13 mouse cellular contexts compared by ENCODE assay signal in the genomic region with DNA sequence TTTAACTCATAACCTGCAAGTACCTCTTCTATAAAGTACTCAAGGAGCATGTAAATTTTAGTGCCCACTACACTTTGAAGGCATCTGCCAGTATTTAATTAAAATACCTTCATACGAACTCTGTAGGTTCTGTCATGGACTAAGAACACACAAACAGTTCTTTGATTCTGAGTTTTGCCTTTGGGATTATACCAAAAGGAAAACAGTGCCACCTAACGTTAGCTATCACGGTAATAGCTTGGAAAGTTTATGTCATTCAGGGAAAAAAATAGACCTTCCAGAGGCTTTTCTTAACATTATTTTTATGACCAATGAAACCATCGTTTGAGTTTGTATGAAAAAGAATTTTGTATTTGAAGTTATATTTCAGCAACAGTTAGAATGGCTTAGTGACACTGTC.
A peak's percentile ranks its signal among the peaks of the same experiment; 100 is the strongest.
DNase-seq lines count a peak whose midpoint lies in the region; ATAC-seq and TF ChIP-seq lines count a peak whose summit lies in the region.
"Had no signal": no experiment of that assay in that cellular context is flagged by ENCODE, and none has a peak within 500 bp of the region (broad histone marks: within the 10 kb centered on the region; RNA-seq: fewer than 3 reads in every experiment).

No protein-coding gene starts in this region.

- no peak for ATAC-seq in hindbrain, postnatal 0 days
- ATAC-seq in hindbrain, embryonic 12.5 days (ENCODE audit: low FRiP score): no peak
- ATAC-seq in lung, postnatal 0 days: no peak
- ATAC-seq in Patski: no peak
- ATAC-seq in megakaryocyte, adult 5-6 weeks (ENCODE audit: poor library complexity, severe bottlenecking): no peak

- TF ChIP-seq CTCF in hindbrain, postnatal 0 days (IDR thresholded peaks at IDR 0.05; ENCODE audit: low read depth): peak; percentile 51
- TF ChIP-seq CTCF in lung, postnatal 0 days (IDR thresholded peaks at IDR 0.05): peak; percentile 8; the same call in 1 of the 2 replicates
- peak; percentile 25 for TF ChIP-seq CTCF in Patski (IDR thresholded peaks at IDR 0.05)

- peak; percentile 46 for DNase-seq in hindbrain, postnatal 0 days (ENCODE audit: low spot score)
- DNase-seq in lung, postnatal 0 days (ENCODE audit: low spot score): no peak
- DNase-seq in lung, postnatal 14 days: no peak
- no peak for DNase-seq in Patski (ENCODE audit: low read depth, low spot score)
- peak; percentile 4 for DNase-seq in fibroblast of lung, adult 2 months (ENCODE audit: low read depth)
- DNase-seq: cerebellum, adult 2 months; heart, adult 18-20 months; kidney, postnatal 4 days had no signal

- POLR2A ChIA-PET in Patski (lab: Charles Lee): no interaction called here

- no peaks in the 10 kb centered on the region for H3K36me3 ChIP-seq in hindbrain, postnatal 0 days (ENCODE audit: insufficient read depth, low read length)
- no peaks in the 10 kb centered on the region for H3K36me3 ChIP-seq in hindbrain, embryonic 12.5 days
- H3K36me3 ChIP-seq in lung, postnatal 0 days (ENCODE audit: insufficient read depth, low read length): no peaks in the 10 kb centered on the region
- H3K36me3 ChIP-seq: embryonic facial prominence, embryonic 15.5 days; G1E had no signal

- H3K27me3 ChIP-seq in hindbrain, postnatal 0 days (ENCODE audit: insufficient read depth, low read length): no peaks in the 10 kb centered on the region
- no peaks in the 10 kb centered on the region for H3K27me3 ChIP-seq in hindbrain, embryonic 12.5 days
- no peaks in the 10 kb centered on the region for H3K27me3 ChIP-seq in lung, postnatal 0 days (replicated peaks; ENCODE audit: insufficient read depth, low read length)
- no peaks in the 10 kb centered on the region for H3K27me3 ChIP-seq in Patski
- H3K27me3 ChIP-seq: embryonic facial prominence, embryonic 15.5 days had no signal

- H3K4me3 ChIP-seq in hindbrain, postnatal 0 days (ENCODE audit: low read length): no peak overlapping the region
- no peak overlapping the region for H3K4me3 ChIP-seq in hindbrain, embryonic 12.5 days
- no peak overlapping the region for H3K4me3 ChIP-seq in lung, postnatal 0 days (ENCODE audit: low read depth, low read length)
- H3K4me3 ChIP-seq: embryonic facial prominence, embryonic 15.5 days; myocyte had no signal

- CTCF ChIA-PET in Patski (lab: Charles Lee): no interaction called here

- no peaks in the 10 kb centered on the region for H3K9me3 ChIP-seq in hindbrain, postnatal 0 days (ENCODE audit: low read length)
- no peaks in the 10 kb centered on the region for H3K9me3 ChIP-seq in hindbrain, embryonic 12.5 days (replicated peaks)
- no peaks in the 10 kb centered on the region for H3K9me3 ChIP-seq in lung, postnatal 0 days (ENCODE audit: low read length)
- H3K9me3 ChIP-seq: embryonic facial prominence, embryonic 15.5 days; G1E had no signal

- no peak overlapping the region for H3K4me2 ChIP-seq in hindbrain, postnatal 0 days (ENCODE audit: low read depth, low read length)
- H3K4me2 ChIP-seq in hindbrain, embryonic 12.5 days (replicated peaks): no peak overlapping the region
- no peak overlapping the region for H3K4me2 ChIP-seq in lung, postnatal 0 days (replicated peaks; ENCODE audit: low read depth, low read length)
- H3K4me2 ChIP-seq: embryonic facial prominence, embryonic 15.5 days had no signal

- in situ Hi-C loops in Patski (cut with MboI; ENCODE audit: low pct_unique_long_range_greater_than_20kb): loop anchor here (25.0 kb wide), 1 partner anchor 1682 kb away; the partner anchor contains the start of gene Lrrtm3

- H3K4me1 ChIP-seq in hindbrain, postnatal 0 days (ENCODE audit: insufficient read depth, low read length): no peaks in the 10 kb centered on the region
- no peaks in the 10 kb centered on the region for H3K4me1 ChIP-seq in hindbrain, embryonic 12.5 days
- no peaks in the 10 kb centered on the region for H3K4me1 ChIP-seq in lung, postnatal 0 days (ENCODE audit: insufficient read depth, low read depth, low read length)
- H3K4me1 ChIP-seq: embryonic facial prominence, embryonic 15.5 days had no signal

- WGBS in hindbrain, postnatal 0 days: 41% methylated on average over 4 of the region's 4 CpGs
- 40% methylated on average over 4 of the region's 4 CpGs for WGBS in hindbrain, embryonic 12.5 days
- 31% methylated on average over 4 of the region's 4 CpGs for WGBS in lung, postnatal 0 days

- H3K9ac ChIP-seq in hindbrain, postnatal 0 days (replicated peaks; ENCODE audit: low read length): no peak overlapping the region
- H3K9ac ChIP-seq in hindbrain, embryonic 12.5 days: no peak overlapping the region
- no peak overlapping the region for H3K9ac ChIP-seq in lung, postnatal 0 days (replicated peaks; ENCODE audit: low read depth)
- H3K9ac ChIP-seq: embryonic facial prominence, embryonic 15.5 days had no signal

- H3K27ac ChIP-seq in hindbrain, postnatal 0 days: no peak overlapping the region
- H3K27ac ChIP-seq in hindbrain, embryonic 12.5 days: no peak overlapping the region
- no peak overlapping the region for H3K27ac ChIP-seq in lung, postnatal 0 days (ENCODE audit: low read length)
- H3K27ac ChIP-seq: embryonic facial prominence, embryonic 15.5 days had no signal

- TF ChIP-seq EP300 in lung, postnatal 0 days (IDR thresholded peaks at IDR 0.05): no peak

Comparison
In these comparisons a context has a peak if more than half of its experiments do, and no peak if none do; other contexts are left out.
1. DNase-seq: peak in hindbrain, postnatal 0 days (single experiment) and fibroblast of lung, adult 2 months (single experiment); none in lung, postnatal 0 days (single experiment), lung, postnatal 14 days (single experiment) and Patski (single experiment).
2. Peak in every context shown above with its lines, with median percentiles within 50 percentile points of each other: CTCF ChIP-seq.